Mouse (Mus musculus) c-Kit-positive CD71-negative TER-119-negative erythroid progenitor cells, embryonic 14.5 days (primary cell): ENCODE data around the gene Gm20517.

Experiments
- DNase-seq: peaks from one replicate; pipeline ENCODE4 v3.0.0-alpha.2; 2013; ENCODE audit warnings: low read depth

The Gm20517 gene

DNA sequence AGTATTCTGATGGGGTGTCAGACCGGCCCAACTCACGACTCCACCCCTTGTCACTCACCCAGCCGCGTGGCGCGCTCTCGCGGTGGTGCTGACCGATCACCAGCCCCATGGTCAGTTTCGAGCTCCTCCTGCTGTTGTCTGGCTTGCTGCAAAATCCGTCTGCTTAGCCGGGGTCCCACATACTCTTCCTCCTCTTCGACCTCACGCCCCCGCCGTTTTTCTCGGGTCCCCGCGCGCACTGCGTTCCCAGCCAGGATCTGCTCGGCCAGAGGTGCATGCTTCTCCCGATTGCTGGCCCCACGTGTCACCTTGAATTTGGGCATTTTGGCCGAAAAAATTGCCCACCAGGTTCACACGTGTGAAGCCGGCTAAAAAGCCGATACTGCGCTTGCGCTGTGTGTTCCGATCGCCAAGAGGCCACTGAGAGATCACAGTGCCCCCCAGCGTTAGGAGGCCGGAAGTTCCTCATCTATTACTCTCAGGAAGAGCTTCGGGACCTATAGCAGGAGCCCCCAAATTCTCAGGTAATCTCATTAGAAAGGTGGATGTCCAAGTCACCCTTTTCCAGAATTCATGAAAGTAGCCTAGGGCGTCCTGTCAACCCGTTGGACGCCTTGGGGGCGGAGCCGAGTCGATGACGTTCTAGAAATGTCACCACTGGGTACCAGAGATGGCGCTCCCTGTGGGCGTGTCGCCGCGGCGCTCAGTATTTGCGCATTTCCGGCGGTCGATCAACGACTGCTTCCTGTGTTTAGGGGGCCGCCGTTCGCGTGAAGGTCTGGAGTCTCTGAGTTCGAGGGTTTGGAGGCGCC lies at the start of gene Gm20517, which contains the start of the genes Bysl and Med20:
Gm20517 (plus strand) TSS at position 741 of the 812 bp plus-strand sequence.
Bysl (minus strand) TSS at position 644 of the 812 bp plus-strand sequence.
Med20 (plus strand) TSS at position 734 of the 812 bp plus-strand sequence.
- DNase-seq, result peak; percentile 95

GRCm38 (mm10) chr17:47562875-47563274 lies 48.5 kb upstream of the Gm20517 start:
- DNase-seq, result no peak

DNA sequence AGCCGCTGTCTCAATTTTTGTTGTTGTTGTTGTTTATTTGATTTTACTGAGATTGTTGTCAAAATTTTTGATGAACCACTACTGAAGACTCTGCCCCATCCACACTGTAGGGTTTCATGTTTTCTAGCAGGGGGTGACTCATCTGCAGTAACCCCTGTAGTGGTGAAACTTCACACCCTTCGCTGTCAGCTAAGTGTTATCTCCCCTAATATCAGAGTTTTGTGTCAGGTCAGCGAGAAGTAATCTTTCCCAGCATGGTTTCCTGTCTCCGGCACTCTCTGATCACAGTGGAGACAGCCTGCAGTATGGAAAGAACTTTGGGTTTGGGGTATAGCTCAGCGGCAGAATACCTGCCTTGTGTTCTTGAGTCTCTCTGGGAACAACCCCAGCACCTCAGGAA lies 46.8 kb upstream of the Gm20517 start:
- no peak for DNase-seq

- no peak for DNase-seq
These were observed 45.3 kb upstream of the Gm20517 start for GRCm38 (mm10) chr17:47566133-47566532.

- DNase-seq, result no peak
These were observed 44.1 kb upstream of the Gm20517 start for GRCm38 (mm10) chr17:47567271-47567670.

- no peak for DNase-seq
These were observed 43.0 kb upstream of the Gm20517 start for GRCm38 (mm10) chr17:47568389-47568788.

DNA sequence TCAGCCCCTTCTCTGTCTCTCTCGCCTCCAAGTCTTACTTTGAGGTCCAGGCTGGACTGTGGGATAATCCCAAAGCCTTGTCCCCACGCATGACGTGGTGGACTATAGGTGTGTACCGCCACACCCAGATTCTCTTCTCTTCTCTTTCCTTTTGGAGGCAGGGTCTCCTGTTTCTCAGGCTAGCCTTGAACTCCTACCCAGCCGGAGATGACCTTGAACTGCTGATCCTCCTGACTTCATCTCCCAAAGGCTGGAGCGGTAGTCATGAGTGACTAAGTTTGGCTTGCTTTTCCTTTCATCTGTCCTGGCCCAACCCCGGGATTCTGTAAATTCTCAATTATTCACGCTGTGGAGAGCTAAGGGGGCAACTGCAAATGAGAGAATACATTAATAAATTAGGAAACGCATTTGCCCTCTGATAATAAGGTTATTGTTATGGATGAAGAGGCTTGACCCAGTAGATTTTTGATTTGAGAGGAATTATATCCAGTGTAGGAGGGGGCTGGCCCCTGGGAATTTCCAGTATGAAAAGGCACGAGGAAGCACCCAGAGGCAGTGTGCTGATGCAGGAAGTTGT lies 42.4 kb upstream of the Gm20517 start:
- no peak for DNase-seq

DNA sequence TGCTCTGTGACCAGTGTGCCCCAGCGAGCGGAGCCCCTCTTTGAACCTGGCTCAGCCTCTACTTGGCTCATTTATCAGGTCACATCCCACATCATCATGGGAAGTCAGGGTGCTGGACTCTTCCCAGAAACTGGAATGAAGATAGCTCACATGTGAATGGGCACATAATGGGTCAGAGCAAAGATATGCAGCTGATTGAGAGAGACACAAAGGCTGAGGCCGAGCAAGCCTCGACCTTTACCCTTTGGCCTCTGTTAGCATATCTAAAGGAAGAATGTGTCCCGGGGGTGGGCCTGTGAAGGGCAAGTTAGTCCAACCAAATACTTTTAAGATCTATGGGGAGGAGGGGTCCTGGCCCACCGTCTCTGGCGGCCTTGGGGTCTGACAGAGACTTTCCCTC lies 39.8 kb upstream of the Gm20517 start:
- DNase-seq, result no peak

DNA sequence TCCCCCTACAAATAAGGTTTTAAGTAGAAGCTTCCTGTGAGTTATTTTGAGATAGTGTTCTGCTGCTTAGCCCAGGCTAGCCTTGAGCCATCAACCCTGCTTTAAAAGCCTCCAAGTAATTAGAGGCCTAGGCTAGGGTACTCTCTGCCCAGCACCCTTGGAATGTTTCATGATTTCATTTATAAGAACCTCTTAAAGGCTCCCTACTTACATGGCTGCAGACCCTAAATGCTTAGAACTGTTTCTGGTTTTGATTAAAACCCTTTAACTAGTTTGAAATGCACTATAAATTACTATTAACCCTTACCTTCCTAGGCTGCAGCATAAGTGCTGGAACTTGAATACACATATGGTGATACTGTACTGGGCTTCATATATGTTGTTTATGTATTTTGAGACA lies 39.0 kb upstream of the Gm20517 start:
- no peak for DNase-seq

DNA sequence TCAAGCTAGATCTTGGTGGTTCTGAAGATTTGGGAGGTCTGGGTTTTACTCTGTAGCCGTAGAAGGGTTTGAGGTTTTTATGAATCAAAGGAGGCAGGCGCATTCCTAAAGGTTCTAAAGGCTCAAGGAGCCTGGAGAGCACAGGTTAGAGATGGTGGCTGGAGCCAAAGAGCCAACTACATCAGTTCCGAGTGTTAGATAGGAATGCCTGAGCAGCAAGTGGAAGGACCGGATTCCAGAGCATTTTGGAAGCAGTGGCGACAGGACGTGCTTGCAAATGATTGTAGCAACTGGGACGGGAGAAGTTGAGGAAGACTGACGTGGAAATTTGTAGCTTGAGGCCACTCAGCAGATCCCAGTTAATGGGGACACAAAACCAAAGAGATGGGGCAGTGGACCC lies 37.4 kb upstream of the Gm20517 start:
- DNase-seq, result no peak

DNA sequence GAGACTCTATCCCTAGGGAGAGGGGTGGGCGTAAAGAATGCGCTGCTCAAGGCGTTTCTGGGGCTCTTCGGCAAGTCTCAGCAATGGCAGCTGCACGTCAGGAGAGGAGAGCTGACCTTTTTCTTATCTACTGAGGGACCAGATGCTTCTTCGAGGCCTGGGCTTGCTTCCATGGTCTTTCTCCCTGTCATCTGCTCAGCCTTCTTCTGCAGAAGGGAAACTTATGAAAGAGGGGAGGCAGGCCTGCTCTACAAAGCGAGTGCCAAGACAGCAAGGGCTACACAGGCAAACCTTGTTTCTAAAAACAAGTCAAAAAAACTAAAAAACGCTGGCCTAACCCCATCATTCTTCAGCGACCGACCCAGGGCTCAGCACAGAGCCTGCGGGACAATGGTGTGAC lies 36.6 kb upstream of the Gm20517 start:
- DNase-seq, result no peak

GRCm38 (mm10) chr17:47578655-47579054 lies 32.7 kb upstream of the Gm20517 start:
- DNase-seq, result no peak

DNA sequence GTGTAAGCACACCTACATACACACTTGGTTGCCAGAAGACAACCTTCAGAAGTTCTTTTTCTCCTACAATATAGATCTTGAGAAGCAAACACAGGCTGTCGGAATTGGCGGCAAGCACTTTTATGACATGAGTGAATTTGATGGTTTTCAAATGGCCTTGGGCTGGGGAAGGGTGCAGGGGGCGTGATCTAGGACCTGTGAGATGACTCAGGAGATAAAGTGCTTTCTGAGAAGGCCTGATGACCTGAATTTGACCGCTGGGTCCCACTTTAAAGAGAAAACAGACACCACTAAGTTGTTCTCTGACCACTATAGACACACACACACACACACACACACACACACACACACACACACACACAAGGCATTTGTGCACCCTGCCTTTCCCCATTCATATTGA lies 30.4 kb upstream of the Gm20517 start:
- no peak for DNase-seq

DNA sequence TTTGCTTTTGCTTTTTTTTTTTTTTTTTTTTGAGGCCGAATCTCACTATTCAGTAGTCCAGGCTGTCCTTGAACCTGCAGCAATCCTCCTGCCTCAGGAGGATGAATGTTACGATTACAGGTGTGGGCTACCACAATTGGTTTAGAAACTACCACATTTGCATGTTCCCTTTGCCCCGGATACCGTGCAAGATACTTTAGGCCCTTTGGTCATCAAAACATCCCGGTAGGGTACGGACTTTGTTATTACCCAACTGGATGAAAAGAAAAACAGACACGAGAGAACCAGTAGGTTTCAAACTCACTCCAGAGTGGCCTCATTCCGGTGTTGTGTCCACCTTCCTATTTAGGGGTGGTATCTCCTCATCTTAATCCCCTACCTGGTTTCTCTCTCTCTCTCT lies 22.9 kb upstream of the Gm20517 start:
- DNase-seq, result no peak

DNA sequence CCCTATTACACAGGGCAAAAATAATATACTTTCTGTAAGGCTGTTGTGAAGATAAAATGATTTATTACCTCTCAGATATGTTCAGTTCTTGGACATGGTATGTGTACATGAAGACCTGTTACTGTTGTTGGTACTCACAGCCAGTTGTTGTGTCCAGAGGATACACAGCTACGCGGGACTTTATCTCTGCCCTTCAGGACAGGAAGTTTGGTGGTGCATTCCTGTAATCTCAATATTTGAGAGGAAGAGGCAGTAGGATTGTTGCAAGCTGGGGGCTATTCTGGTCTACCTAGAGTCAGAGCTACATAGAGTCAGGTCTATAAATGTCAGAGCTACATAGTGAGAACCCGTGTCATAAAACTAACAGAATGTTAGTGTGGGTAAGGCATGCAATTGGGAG lies 20.3 kb upstream of the Gm20517 start:
- no peak for DNase-seq

DNA sequence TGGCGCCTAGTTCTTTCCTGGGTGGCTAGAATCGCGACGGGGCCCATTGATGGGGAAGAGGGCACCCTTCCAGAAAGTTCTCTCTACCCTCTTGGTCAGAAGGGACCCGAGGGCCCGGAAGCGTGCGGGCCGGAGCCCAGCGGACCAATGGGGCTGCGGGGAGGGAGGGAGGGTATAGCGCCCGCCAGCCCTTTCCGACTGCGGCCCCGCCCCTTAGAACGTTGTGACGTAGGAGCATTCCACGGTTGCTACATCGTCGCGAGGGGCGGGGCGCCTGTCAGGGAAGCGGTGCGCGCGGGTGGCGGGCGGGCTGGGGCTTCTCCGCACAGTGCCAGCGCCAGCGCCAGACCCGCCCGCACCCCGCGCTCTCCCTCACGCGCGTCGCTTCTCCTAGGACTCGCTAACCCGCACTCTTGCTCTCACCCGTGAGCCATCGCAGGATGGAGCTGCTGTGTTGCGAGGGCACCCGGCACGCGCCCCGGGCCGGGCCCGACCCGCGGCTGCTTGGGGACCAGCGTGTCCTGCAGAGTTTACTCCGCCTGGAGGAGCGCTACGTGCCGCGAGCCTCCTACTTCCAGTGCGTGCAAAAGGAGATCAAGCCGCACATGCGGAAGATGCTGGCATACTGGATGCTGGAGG lies 18.1 kb upstream of the Gm20517 start:
- peak; percentile 90 for DNase-seq

- DNase-seq, result peak; percentile 35
These were observed 17.6 kb upstream of the Gm20517 start for GRCm38 (mm10) chr17:47593854-47594182.

- no peak for DNase-seq
These were observed 17.0 kb upstream of the Gm20517 start for GRCm38 (mm10) chr17:47594183-47594968.

DNA sequence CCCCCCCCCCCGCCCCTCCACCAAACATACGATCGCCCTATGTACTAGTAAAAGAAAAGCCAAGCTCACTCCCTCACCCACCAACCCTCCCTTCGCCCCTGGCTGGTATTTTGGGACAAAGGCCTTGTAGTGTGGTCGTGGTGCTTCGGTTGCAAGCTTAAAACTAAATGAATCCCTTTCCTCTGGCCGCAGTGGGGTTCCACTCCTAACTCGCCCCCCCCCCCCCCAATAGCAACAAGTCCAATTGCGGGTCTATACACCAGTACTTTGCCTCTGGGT lies 16.5 kb upstream of the Gm20517 start:
- no peak for DNase-seq

DNA sequence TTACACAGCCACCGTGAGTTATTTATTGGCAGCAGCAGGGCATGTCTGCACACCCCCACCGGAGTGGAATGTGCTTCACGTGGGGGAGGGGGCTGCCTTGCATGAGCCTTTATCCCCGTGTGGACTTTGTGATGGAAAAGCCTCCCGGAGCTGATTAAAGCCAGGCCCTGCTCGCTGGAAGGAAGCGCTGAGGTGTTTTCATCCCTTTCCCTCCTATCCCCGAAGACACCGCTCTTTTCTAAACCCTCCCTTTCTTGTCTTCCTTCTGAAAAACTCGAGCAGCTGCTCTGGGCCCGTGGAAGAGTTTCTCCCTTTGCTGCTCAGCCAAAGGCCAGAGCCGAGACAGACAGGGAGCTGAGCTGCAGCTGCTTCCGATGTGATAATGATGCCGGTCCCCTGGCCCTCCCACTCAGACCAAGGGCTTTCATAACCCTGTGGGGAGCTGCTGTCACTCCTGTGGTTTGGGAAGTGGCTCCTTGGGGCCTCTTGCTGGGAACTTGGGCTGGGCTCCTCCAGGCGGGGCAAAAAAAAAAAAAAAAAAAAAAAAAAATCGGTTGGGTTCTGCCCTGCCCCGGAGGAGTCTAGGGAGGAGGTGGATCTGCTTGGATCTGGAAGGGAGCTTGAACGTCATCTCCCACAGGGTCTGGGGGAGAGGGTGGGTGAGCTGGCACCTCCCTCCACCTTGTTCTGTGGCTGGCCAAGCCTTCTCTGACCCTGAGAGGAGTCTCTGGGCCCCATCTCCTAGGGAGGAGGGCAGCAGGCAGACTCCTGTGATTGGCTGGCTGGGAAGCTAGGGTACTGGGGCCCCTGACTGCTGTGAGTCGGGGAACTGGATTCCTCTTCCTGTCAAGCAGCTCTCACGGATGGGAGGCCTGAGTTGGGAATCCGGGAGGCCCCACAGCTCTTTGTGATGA lies 15.9 kb upstream of the Gm20517 start:
- DNase-seq, result peak; percentile 80

GRCm38 (mm10) chr17:47596162-47596838 lies 15.1 kb upstream of the Gm20517 start:
- DNase-seq, result no peak
